Mouse (Mus musculus) heart, postnatal 4 days (tissue): Measurements from ENCODE around the gene Cd300e. TPM values are rescaled to one million over a fixed set of nuclear protein-coding genes. Genes with fewer than 3 reads are reported as not detected.

ENCODE experiments used
- total RNA-seq, 2 experiments: library from RNA; stranded (reverse); gene quantifications; 2 replicates each; pipeline ENCODE4 v1.2.3; 2021

Gene Cd300e
- total RNA-seq, 2 experiments from 2014 or later, result 0.11 TPM; not detected in 1

Other genes with a start within 250 kb of the Cd300e start
- gene Gprc5c, start 211.0 kb downstream of the Cd300e start, total RNA-seq, result 10 to 100 TPM; 11.9 to 12.1 TPM
- gene Cd300a, start 172.1 kb downstream of the Cd300e start, total RNA-seq, result under 1 TPM; 0.79 to 0.83 TPM
- under 1 TPM; 0.19 to 0.32 TPM for gene Cd300lb, start 127.8 kb downstream of the Cd300e start, total RNA-seq
- not detected for gene Cd300c, start 93.0 kb downstream of the Cd300e start, total RNA-seq
- under 1 TPM; 0.29 to 0.41 TPM for gene Cd300ld, start 72.3 kb downstream of the Cd300e start, total RNA-seq
- 1 to 10 TPM in 1 of 2 experiments, under 1 TPM in 1; 0.97 to 1.1 TPM for gene Cd300c2, start 60.3 kb downstream of the Cd300e start, total RNA-seq
- not detected for gene Cd300ld2, start 46.0 kb downstream of the Cd300e start, total RNA-seq
- gene Cd300ld4, start 35.2 kb downstream of the Cd300e start, total RNA-seq, result not detected
- under 1 TPM in 1 of 2 experiments, not detected in 1; 0.79 TPM for gene Cd300ld5, start 24.4 kb downstream of the Cd300e start, total RNA-seq
- gene Cd300ld3, start 13.8 kb downstream of the Cd300e start, total RNA-seq, result 1 to 10 TPM; 1.6 to 2.2 TPM
- gene Rab37, start 29.3 kb upstream of the Cd300e start, total RNA-seq, result 1 to 10 TPM; 1.0 to 1.1 TPM
- under 1 TPM; 0.31 to 0.52 TPM for gene Cd300lf, start 71.8 kb upstream of the Cd300e start, total RNA-seq
- 10 to 100 TPM; 13.9 to 15.3 TPM for gene Slc9a3r1, start 101.2 kb upstream of the Cd300e start, total RNA-seq
- 1 to 10 TPM; 5.2 to 9.3 TPM for gene Tmem104, start 125.3 kb upstream of the Cd300e start, total RNA-seq
- gene Nat9, start 125.7 kb upstream of the Cd300e start, total RNA-seq, result 10 to 100 TPM; 11.9 to 12.0 TPM
- under 1 TPM; 0.12 to 0.18 TPM for gene Grin2c, start 205.1 kb upstream of the Cd300e start, total RNA-seq
- gene Fdxr, start 214.9 kb upstream of the Cd300e start, total RNA-seq, result 1 to 10 TPM; 7.5 to 9.5 TPM
- 1 to 10 TPM in 1 of 2 experiments, under 1 TPM in 1; 0.86 to 1.4 TPM for gene Fads6, start 235.5 kb upstream of the Cd300e start, total RNA-seq
- gene Otop2, start 245.0 kb upstream of the Cd300e start, total RNA-seq, result not detected